Mouse (Mus musculus) heart, postnatal 36 days (tissue): ENCODE measurements around the gene Taok3. TPM values are rescaled to one million over a fixed set of nuclear protein-coding genes. Genes with fewer than 3 reads are reported as not detected.

Experiments used
- DNase-seq, 2 experiments: peaks; one replicate each; pipeline ENCODE4 v3.0.0; 2021 to 2022
- intact Hi-C: fragments of 180-260 bp; cut with DNase I; formaldehyde crosslinking; loops from one replicate; pipeline ENCODE4 v1.15.1; 2025
- total RNA-seq, 2 experiments: library from RNA; stranded (reverse); gene quantifications; 2 replicates each; pipeline ENCODE4 v1.2.3; 2021

The Taok3 gene
- total RNA-seq, 2 experiments from 2014 or later, result 7.7 to 8.2 TPM

DNA sequence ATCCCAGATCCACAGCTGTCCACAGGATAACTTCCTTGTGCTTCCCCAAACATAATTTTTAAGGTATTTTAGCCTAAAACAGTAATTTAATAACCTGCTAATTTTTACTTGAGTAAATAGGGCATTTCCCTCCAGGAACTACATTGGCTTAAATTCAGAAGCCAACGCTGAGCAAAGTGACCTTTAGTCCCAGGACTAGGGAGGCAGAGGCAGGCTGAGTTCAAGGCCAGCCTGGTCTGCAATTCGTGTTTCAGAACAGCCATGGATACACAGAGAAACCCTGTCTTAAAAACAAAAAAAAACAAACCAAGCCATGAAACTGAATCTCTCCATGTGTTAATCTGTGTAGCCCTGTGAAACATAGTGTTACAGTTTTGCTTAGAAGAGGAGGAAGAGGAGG, 3.3 kb upstream of the Taok3 start:
- DNase-seq, result no peak
- intact Hi-C loops, result loop anchor here (2.0 to 5.0 kb wide), 6 partner anchors 28 to 378 kb away; partner anchors contain the start of genes Pebp1, Rfc5 and Wsb2

DNA sequence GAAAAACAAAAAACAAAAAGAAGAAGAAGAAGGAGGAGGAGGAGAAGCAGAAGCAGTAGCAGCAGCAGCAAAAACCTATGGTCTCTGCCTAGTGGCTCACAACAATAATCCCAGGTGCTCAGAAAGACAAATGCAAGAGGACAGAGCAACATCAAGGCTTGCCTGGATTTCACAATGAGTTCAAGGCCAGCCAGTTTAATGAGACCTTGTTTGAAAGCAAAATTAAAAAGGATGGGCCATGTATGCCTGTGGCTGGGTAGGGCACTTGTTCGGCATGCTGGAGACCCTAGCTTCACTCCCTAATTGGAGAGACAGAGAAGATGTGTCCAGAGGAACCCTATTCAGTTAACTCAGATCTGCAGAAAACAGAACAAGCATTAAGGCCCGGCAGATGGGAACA, 2.7 kb upstream of the Taok3 start:
- DNase-seq, result peak in 1 of 2 experiments; percentile 16
- intact Hi-C loops, result loop anchor here (2.0 to 5.0 kb wide), 6 partner anchors 28 to 378 kb away; partner anchors contain the start of genes Pebp1, Rfc5 and Wsb2

DNA sequence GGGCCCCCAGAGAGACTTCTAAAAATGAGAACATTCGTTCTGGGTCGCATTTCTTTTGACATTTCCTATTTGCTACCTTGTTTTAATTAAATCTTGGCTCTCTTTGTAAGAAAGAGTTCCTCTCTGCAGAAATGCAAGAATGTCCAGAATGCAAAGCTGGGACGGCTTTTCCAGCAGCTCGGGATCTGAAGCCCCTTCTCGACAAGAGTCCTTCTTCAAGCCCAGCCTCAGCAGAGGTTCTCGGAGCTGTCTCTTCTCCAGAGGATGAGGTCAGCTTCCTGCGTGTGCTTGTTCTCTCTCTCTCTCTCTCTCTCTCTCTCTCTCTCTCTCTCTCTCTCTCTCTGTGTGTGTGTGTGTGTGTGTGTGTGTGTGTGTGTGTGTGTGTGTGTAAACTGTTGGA, 2.2 kb upstream of the Taok3 start:
- intact Hi-C loops, result loop anchor here (2.0 to 5.0 kb wide), 7 partner anchors 27 to 377 kb away; partner anchors contain the start of genes Pebp1, Rfc5 and Wsb2
- peak in 1 of 2 experiments; percentile 26 for DNase-seq

DNA sequence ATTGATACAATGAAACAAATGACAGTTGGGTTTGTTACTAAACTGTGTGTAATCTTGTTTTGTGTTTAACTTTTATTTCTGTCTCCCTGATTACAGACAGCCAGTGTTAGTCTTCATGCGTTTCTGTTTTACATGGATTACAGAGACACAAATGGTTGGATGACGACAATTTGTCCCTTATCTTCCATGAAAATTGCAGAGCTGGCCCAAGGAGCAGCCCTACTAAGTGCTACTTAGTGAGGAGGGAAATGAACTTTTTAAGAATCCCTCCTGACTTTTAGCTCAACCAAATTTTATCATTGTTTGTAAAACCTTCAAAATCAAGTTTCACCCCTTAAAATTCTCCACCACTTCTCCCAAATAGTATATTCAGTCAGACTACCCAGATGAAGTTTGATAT, 1.7 kb upstream of the Taok3 start:
- DNase-seq, result no peak
- intact Hi-C loops, result loop anchor here (2.0 to 5.0 kb wide), 5 partner anchors 169 to 291 kb away; partner anchors contain the start of genes Pebp1, Rfc5 and Wsb2

GRCm38 (mm10) chr5:117118850-117119249, 1.1 kb upstream of the Taok3 start:
- intact Hi-C loops, result loop anchor here (2.0 to 5.0 kb wide), 5 partner anchors 168 to 290 kb away; partner anchors contain the start of genes Pebp1, Rfc5 and Wsb2

DNA sequence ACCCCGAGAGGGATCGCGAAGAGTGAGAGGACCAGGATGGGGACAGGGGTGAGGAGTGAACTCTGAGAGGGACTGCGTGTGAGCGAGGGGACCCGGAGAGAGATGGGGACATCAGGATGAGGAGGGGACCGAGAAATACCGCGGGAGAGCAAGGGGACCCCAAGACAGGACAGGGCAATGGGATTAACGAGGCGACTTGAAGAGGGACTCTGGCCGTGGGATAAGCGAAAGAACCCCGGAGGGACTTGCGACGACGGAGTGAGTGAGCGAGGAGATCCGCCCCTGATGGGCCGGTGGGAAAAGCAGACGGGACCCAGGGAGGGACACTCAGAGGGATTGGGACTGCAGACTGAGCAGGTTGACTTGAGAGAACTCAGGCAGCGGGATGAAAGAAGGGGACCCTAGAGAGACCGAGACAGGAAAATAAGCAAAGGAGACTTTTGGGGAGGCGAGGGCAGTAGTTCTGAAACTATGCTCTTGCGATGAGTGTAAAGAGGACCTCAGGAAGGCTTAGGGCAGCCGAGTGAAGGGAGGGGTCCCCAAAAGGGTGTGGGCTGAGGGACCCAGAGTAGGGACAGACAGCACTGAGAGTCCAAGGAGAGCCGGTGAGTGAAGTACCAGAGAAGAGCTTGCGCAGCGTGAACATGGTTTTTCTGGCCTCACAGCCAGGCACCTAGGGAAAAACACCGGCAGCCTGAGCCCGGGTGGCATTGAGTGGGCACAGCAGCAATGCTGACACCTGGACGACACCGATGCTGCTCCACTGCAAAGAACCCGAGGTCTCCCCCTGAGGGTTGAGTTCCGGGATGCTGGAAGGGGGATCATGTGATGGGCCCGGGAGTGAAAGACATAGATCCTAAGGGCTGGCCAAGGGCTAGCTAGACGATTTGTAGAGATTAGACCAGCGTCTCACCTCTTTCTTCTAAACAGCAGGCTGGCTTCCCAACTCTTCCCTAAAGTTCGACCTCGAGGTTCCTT, 849 bp downstream of the Taok3 start:
- no peak for DNase-seq
- intact Hi-C loops, result loop anchor here (2.0 kb wide), 1 partner anchor 14 kb away; no protein-coding TSS in a partner anchor

More at GRCm38 (mm10) chr5:117118850-117119249, 1.1 kb upstream of the Taok3 start:
- no peak for DNase-seq

GRCm38 (mm10) chr5:117121657-117122056, 1.7 kb downstream of the Taok3 start:
- intact Hi-C loops, result loop anchor here (2.0 kb wide), 1 partner anchor 13 kb away; no protein-coding TSS in a partner anchor
- no peak for DNase-seq

DNA sequence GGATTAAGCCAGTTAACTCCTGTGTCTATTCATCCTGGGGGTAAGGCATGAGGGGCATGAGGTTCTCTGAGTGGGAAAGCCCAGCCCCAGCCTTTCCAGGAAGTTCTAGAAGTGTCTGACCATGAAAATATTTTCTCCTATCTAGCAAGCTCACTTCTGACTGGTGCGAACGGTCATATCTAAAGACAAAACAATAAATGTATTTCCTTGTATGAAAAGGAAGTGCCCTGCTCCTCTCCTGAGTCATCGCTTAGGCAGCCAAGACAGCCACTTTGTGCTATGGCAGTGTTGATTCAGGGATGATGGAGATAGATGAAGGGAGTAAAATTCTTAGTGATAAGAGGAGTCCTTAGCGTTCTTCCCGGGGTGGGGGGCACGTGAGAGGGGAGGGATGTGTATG, 3.2 kb downstream of the Taok3 start:
- intact Hi-C loops, result no loop called here
- DNase-seq, result no peak

DNA sequence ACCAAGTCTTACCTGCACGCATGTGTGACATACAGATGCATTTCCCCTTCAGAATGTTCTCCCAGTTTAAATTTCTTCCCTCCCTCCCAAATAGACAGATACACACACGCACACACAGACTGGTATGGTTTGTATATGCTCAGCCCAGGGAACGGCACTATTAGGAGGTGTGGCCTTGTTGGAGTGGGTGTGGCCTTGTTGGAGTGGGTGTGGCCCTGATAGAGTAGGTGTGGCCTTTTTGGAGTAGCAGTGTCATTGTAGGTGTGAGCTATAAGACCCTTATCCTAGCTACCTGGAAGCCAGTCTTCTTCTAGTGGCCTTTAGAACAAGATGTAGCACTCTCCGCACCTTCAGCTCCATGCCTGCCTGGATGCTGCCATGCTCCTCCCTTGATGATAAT, 3.9 kb downstream of the Taok3 start:
- DNase-seq, result no peak
- intact Hi-C loops, result no loop called here

- intact Hi-C loops, result no loop called here
- DNase-seq, result no peak
Measured at GRCm38 (mm10) chr5:117125482-117126346, 5.8 kb downstream of the Taok3 start.

DNA sequence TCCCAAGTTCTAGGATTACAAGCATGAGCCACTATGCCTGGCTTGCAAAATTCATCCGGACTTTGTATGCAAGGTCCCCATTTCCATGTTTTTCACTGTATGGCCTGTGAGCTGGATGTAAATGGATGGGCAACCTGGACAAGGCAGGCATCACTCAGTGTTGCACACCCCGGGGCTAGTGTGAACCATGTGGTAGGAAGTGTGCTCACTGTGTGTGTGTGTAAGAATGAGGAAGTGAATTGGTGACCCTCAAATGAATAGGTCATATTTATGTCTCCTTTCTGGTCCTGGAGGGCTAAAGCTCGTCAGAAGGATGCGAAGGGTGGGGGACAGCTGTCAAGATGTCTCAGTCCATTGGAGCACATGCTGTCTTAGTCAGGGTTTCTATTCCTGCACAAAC, 7.1 kb downstream of the Taok3 start:
- intact Hi-C loops, result no loop called here
- no peak for DNase-seq

DNA sequence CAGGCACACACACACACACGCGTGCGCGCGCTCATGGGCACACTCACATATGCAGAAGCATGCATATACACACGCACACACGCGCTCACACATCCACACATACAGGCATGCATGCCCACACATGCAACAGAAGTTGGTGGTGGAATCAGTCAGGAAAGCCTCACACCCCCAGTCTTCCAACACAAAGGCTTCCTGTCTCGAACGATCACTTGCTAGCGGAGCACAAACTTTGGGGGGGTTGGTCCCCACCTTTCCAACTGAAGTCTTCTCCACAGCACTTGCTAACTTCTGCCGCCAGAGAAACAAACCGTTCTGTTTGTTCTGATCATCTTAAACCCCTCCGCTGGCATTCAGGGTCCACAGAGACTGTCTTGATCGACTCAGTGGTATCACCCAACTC, 10.8 kb downstream of the Taok3 start:
- intact Hi-C loops, result no loop called here
- no peak for DNase-seq

DNA sequence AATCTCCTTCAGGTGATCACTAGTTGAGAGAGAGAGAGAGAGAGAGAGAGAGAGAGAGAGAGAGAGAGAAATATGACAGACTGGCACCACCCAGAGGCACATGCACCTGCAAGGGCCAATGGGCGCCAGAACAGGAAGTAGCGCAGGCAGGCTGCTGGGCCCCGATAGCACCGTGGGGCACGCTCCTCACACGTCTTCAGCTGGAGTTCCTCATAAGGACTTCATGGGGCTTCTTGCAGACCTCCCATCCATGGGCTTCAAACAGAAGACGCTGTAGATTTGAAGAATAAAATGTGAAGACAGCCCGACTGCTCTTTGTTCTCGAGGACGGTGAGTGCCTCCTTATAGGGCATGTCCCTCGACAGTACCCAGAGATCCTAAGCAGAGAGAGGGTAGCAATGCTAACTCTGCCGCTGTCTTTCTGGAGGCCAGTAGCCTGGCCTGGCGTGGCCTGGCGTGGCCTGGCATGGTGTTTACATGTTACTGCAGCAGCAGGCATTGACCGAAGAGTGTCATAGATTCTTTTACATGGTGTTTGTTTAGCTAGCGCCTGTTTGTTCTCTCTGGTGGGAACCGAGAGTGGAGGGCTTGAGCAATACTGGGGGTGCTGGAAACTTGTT, 13.6 kb downstream of the Taok3 start:
- intact Hi-C loops, result loop anchor here (2.0 kb wide), 1 partner anchor 13 kb away; the partner anchor contains the start of gene Taok3
- DNase-seq, result no peak

GRCm38 (mm10) chr5:117134066-117134888, 14.3 kb downstream of the Taok3 start:
- no peak for DNase-seq
- intact Hi-C loops, result loop anchor here (2.0 kb wide), 1 partner anchor 13 kb away; the partner anchor contains the start of gene Taok3

DNA sequence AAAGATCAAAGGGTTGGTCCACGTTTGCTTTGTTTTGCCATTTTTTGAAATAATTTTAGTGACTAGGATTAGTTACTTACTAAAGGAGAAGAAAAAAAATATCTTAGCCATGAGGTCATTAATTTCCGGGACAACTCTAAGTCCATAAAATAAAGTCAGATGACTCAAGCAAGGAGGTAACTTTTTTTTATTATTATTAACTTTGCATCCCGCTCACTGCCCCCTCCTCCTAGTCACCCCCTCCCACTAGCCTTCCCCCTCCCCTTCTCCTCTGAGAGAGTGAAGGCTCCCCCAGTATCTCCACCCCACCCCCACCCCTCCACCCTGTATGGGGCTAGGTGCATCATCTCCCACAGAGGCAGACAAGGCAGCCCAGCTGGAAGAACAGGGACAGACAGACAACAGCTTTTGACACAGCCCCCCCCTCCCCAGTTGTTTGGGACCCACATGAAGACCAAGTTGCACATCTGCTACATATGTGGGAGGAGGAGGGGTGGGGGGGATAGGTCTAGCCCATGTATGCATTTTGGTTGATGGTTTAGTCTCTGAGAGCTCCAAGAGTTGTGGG, 15.0 kb downstream of the Taok3 start:
- intact Hi-C loops, result loop anchor here (2.0 kb wide), 1 partner anchor 14 kb away; the partner anchor contains the start of gene Taok3
- DNase-seq, result no peak

GRCm38 (mm10) chr5:117135869-117136268, 15.9 kb downstream of the Taok3 start:
- DNase-seq, result no peak
- intact Hi-C loops, result loop anchor here (2.0 kb wide), 1 partner anchor 15 kb away; the partner anchor contains the start of gene Taok3

DNA sequence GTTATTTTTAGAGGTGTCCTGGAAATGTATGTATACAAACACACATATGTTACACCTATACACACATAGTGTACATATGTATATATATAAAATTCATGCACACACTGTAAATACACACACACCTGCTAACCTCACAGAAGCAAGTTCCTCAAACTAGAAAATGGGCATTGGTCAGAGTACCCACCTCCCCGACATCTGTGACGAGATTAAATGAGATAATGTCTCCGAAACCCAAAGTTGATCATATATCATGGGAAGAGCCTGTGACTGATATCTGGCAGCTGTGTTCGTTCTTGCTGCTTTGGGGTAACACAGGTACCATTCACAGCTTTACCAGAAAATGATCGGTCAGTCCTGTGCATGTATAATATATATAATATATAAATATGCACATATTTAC, 16.6 kb downstream of the Taok3 start:
- intact Hi-C loops, result no loop called here
- DNase-seq, result no peak

- intact Hi-C loops, result no loop called here
- no peak for DNase-seq
Measured at GRCm38 (mm10) chr5:117137011-117137410, 17.1 kb downstream of the Taok3 start.

GRCm38 (mm10) chr5:117137594-117137993, 17.7 kb downstream of the Taok3 start:
- intact Hi-C loops, result no loop called here
- DNase-seq, result no peak
